Mouse (Mus musculus) hindbrain, embryonic 13.5 days (tissue): Measurements from ENCODE around the gene Cygb. TPM values are rescaled to one million over a fixed set of nuclear protein-coding genes. Genes with fewer than 3 reads are reported as not detected.

Experiments
- ATAC-seq: fragments of 200-750 bp; cut with Nextera tagmentation; 2 replicates; pipeline ENCODE4 v1.8.0; 2017; ENCODE audit warnings: moderate TSS enrichment; ENCODE audit not compliant: low FRiP score
- H3K27ac ChIP-seq: fragments of 300-500 bp; sonication (generic); 2 replicates; pipeline ENCODE4 v1.5.1; 2015; ENCODE audit warnings: inconsistent platforms, mild to moderate bottlenecking, moderate library complexity
- H3K27me3 ChIP-seq: fragments of 300-500 bp; sonication (generic); 2 replicates; pipeline ENCODE4 v1.6.1; 2015; ENCODE audit warnings: mild to moderate bottlenecking, inconsistent platforms
- H3K36me3 ChIP-seq: fragments of 300-500 bp; sonication (generic); 2 replicates; pipeline ENCODE4 v1.6.1; 2015; ENCODE audit warnings: mild to moderate bottlenecking, inconsistent platforms
- H3K4me1 ChIP-seq: fragments of 300-500 bp; sonication (generic); replicated peaks from 2 replicates; pipeline ENCODE4 v1.6.1; 2015; ENCODE audit warnings: inconsistent platforms
- H3K4me2 ChIP-seq: fragments of 300-500 bp; sonication (generic); 2 replicates; pipeline ENCODE4 v1.6.1; 2015; ENCODE audit warnings: inconsistent platforms, mild to moderate bottlenecking, moderate library complexity
- H3K4me3 ChIP-seq: fragments of 300-500 bp; sonication (generic); 2 replicates; pipeline ENCODE4 v1.5.1; 2015; ENCODE audit warnings: mild to moderate bottlenecking, inconsistent platforms
- H3K9ac ChIP-seq: fragments of 300-500 bp; sonication (generic); 2 replicates; pipeline ENCODE4 v1.6.1; 2015; ENCODE audit warnings: mild to moderate bottlenecking, inconsistent platforms
- H3K9me3 ChIP-seq: fragments of 300-500 bp; sonication (generic); 2 replicates; pipeline ENCODE4 v1.6.1; 2016; ENCODE audit warnings: inconsistent platforms
- WGBS: fragments of 180-500 bp; shearing (Covaris S2); methylation state at CpG from one replicate; pipeline ENCODE4 v1.1.7; 2015; 5-methylcytosine and 5-hydroxymethylcytosine counted together
- polyA plus RNA-seq: library from polyadenylated mRNA; unstranded; fragments of >200 nt; fragmentation: Nextera tagmentation; extraction: Ambion mirVana; gene quantifications from 2 replicates; pipeline ENCODE4 v1.2.1, GENCODE M21; 2015

Cygb gene
- polyA plus RNA-seq, 1 experiment from 2014 or later, result 18.1 TPM

DNA sequence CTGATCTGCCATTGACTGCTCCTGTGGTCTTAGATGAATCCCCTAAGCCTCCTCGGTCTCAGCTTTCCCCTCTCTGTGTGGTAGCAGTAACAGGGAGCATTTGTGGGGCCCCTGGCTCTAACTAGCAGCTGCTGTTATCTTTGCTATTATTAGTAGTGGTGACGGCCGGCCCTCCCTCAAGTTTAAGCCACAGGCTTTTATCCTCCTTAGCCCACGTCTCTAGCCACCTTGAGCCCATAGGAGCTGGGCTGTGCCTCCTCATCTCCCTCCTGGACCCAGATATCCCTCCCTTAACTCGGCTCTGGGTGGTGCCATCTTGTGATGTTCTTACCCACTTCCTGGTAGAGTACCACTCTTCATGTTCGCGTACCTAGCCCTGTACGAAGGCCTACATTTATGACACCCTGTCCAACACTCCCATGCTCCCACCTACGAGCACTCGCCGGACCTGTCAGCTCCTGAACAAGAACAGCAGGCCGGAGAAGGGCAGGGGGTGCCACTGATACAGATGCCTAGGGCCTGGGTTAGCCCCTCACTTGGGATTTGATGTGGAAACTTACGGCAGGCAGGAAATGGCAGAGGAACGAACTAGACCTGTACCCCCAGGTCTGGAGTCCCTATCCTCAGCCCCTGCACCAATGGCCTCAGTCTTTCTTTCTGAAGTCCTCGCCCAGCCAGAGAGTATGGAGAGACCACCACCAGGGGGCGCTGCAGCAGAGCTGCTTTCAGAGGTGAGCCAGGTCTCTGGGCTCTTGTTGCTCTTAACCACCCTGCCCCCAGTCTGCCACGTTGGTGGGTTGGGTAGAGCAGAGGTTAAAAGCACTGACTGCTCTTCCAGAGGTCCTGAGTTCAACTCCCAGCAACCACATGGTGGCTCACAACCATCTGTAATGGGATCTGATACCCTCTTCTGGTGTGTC, 28.8 kb downstream of the Cygb start:
- H3K9me3 ChIP-seq, result no peaks in the 10 kb centered on the region
- H3K27ac ChIP-seq, result no peak overlapping the region
- 77% methylated on average over 17 of the region's 17 CpGs for WGBS
- H3K27me3 ChIP-seq, result peaks cover 46% of the 10 kb centered on the region
- no peak overlapping the region for H3K4me2 ChIP-seq
- H3K4me1 ChIP-seq, result peaks cover 30% of the 10 kb centered on the region
- ATAC-seq, result no peak
- no peak overlapping the region for H3K9ac ChIP-seq
- H3K36me3 ChIP-seq, result no peaks in the 10 kb centered on the region
- H3K4me3 ChIP-seq, result no peak overlapping the region

- peak overlapping the region; percentile 48 for H3K4me3 ChIP-seq
- peak overlapping the region; percentile 65 for H3K9ac ChIP-seq
- peak overlapping the region; percentile 65 for H3K4me2 ChIP-seq
- H3K36me3 ChIP-seq, result no peaks in the 10 kb centered on the region
- peaks cover 46% of the 10 kb centered on the region for H3K27me3 ChIP-seq
- H3K27ac ChIP-seq, result no peak overlapping the region
- 17% methylated on average over 33 of the region's 42 CpGs for WGBS
- H3K9me3 ChIP-seq, result no peaks in the 10 kb centered on the region
- no peak for ATAC-seq
- H3K4me1 ChIP-seq, result peaks cover 41% of the 10 kb centered on the region
Observed at GRCm38 (mm10) chr11:116624131-116624832, 29.8 kb downstream of the Cygb start.

- H3K27me3 ChIP-seq, result peaks cover 46% of the 10 kb centered on the region
- H3K9ac ChIP-seq, result peak overlapping the region; percentile 65
- H3K27ac ChIP-seq, result no peak overlapping the region
- H3K36me3 ChIP-seq, result no peaks in the 10 kb centered on the region
- no peak for ATAC-seq
- H3K4me3 ChIP-seq, result peak overlapping the region; percentile 48
- H3K9me3 ChIP-seq, result no peaks in the 10 kb centered on the region
- peak overlapping the region; percentile 65 for H3K4me2 ChIP-seq
- H3K4me1 ChIP-seq, result peaks cover 46% of the 10 kb centered on the region
- 8% methylated on average over 40 of the region's 40 CpGs for WGBS
Observed at GRCm38 (mm10) chr11:116623281-116624124, 30.6 kb downstream of the Cygb start.

DNA sequence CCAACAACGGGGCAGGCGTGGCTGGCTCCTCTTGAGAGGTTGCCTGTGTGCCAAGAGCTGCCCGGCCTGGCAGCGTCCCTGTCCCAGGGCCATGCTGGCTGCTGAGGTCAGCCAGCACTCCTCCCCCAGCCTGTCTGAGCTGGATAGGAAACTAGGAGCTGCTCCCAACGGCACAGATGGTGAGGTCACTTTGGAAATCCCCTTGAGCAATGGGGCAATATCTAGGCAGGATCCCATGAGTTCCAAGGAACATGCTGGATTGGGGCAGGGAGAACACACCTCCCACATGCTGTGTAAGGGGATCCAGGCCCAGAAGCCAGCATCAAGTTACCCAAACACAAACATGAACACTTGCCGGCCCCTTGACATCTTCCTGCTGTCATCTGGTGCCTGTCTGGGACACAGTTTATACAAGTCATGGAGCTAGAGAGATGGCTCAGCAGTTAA, 32.8 kb downstream of the Cygb start:
- H3K4me1 ChIP-seq, result peaks cover 46% of the 10 kb centered on the region
- 0 out of 2 replicates have a peak overlapping the region, but pooled peaks have one; percentile 19 for H3K9ac ChIP-seq
- H3K4me3 ChIP-seq, result no peak overlapping the region
- H3K9me3 ChIP-seq, result no peaks in the 10 kb centered on the region
- no peak overlapping the region for H3K4me2 ChIP-seq
- no peak for ATAC-seq
- peaks cover 49% of the 10 kb centered on the region for H3K27me3 ChIP-seq
- H3K27ac ChIP-seq, result no peak overlapping the region
- H3K36me3 ChIP-seq, result no peaks in the 10 kb centered on the region
- 54% methylated on average over 6 of the region's 6 CpGs for WGBS

GRCm38 (mm10) chr11:116620559-116621253, 33.4 kb downstream of the Cygb start:
- H3K9me3 ChIP-seq, result no peaks in the 10 kb centered on the region
- 84% methylated on average over 10 of the region's 10 CpGs for WGBS
- no peaks in the 10 kb centered on the region for H3K36me3 ChIP-seq
- H3K4me3 ChIP-seq, result no peak overlapping the region
- 0 out of 2 replicates have a peak overlapping the region, but pooled peaks have one; percentile 1 for H3K4me2 ChIP-seq
- peak overlapping the region; percentile 46; the same call in 1 of the 2 replicates for H3K9ac ChIP-seq
- H3K27ac ChIP-seq, result no peak overlapping the region
- H3K27me3 ChIP-seq, result peaks cover 49% of the 10 kb centered on the region
- peaks cover 49% of the 10 kb centered on the region for H3K4me1 ChIP-seq
- no peak for ATAC-seq

GRCm38 (mm10) chr11:116620073-116620472, 34.0 kb downstream of the Cygb start:
- Histone ChIP-seq H3K27me3 (peaks cover 44% of the 10 kb centered on the region), H3K4me2 (no peak overlapping the region), H3K4me3 (no peak overlapping the region), H3K36me3 (no peaks in the 10 kb centered on the region), H3K9me3 (no peaks in the 10 kb centered on the region), H3K27ac (no peak overlapping the region; the same call in 1 of the 2 replicates), H3K4me1 (peaks cover 52% of the 10 kb centered on the region), H3K9ac (peak overlapping the region; percentile 46; the same call in 1 of the 2 replicates)
- 43% methylated on average over 9 of the region's 9 CpGs for WGBS
- ATAC-seq, result no peak

GRCm38 (mm10) chr11:116619561-116619960, 34.6 kb downstream of the Cygb start:
- WGBS, result 56% methylated on average over 8 of the region's 8 CpGs
- Histone ChIP-seq H3K27ac (no peak overlapping the region; the same call in 1 of the 2 replicates), H3K9ac (no peak overlapping the region), H3K27me3 (peaks cover 39% of the 10 kb centered on the region), H3K9me3 (no peaks in the 10 kb centered on the region), H3K4me1 (peaks cover 50% of the 10 kb centered on the region), H3K4me3 (no peak overlapping the region), H3K36me3 (no peaks in the 10 kb centered on the region), H3K4me2 (no peak overlapping the region)
- ATAC-seq, result no peak

DNA sequence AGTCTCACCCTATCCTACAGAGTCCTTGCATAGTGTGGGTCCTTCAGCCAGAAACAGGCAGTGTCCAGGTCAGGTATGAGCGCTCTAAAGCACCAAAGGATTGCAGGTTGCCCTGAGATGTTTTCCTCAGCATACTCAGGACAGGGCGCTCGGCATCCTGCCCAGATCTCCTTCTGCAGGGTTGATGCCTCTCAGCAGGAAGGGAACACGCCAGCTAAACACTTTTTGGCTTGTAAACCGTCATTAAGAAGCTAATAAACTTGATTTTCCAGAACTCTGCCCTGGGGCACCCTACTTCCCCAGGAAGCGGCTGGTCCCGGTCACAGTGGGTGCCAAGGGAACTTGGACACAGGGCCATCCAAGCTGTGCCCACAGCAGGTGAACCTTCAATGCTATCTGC, 35.0 kb downstream of the Cygb start:
- H3K9me3 ChIP-seq, result no peaks in the 10 kb centered on the region
- H3K4me3 ChIP-seq, result no peak overlapping the region
- H3K4me1 ChIP-seq, result peaks cover 46% of the 10 kb centered on the region
- no peak overlapping the region for H3K4me2 ChIP-seq
- 85% methylated on average over 7 of the region's 7 CpGs for WGBS
- no peaks in the 10 kb centered on the region for H3K36me3 ChIP-seq
- H3K27me3 ChIP-seq, result peaks cover 35% of the 10 kb centered on the region
- ATAC-seq, result no peak
- no peak overlapping the region for H3K9ac ChIP-seq
- H3K27ac ChIP-seq, result no peak overlapping the region; the same call in 1 of the 2 replicates

DNA sequence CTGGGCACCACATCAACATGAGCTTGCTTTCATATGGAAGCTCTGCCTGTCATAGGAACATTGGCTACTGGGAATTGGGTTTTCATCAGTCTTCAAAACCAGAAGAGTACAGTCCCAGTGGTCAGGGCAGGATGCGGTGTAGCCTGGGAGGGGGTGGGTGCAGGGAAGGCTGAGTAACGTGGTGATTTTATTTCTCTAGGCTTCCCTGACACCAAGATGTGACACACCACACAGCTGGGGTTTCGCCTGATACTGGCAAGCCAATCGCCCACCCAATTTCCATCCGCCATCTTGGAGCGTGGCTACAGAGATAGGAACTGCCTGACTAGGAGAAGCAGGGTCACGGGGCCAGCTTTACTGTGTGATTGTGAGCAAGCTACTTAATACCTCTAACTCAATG, 35.4 kb downstream of the Cygb start:
- WGBS, result 85% methylated on average over 7 of the region's 7 CpGs
- Histone ChIP-seq H3K4me2 (no peak overlapping the region), H3K4me3 (no peak overlapping the region), H3K9ac (no peak overlapping the region), H3K36me3 (no peaks in the 10 kb centered on the region), H3K27me3 (peaks cover 30% of the 10 kb centered on the region), H3K27ac (no peak overlapping the region), H3K4me1 (peaks cover 41% of the 10 kb centered on the region), H3K9me3 (no peaks in the 10 kb centered on the region)
- ATAC-seq, result no peak

GRCm38 (mm10) chr11:116617641-116618040, 36.5 kb downstream of the Cygb start:
- ATAC-seq, result no peak
- H3K9ac ChIP-seq, result no peak overlapping the region
- no peaks in the 10 kb centered on the region for H3K36me3 ChIP-seq
- H3K9me3 ChIP-seq, result no peaks in the 10 kb centered on the region
- no peak overlapping the region for H3K4me2 ChIP-seq
- WGBS, result 86% methylated on average over 7 of the region's 7 CpGs
- H3K4me3 ChIP-seq, result no peak overlapping the region
- peaks cover 37% of the 10 kb centered on the region for H3K4me1 ChIP-seq
- H3K27ac ChIP-seq, result no peak overlapping the region
- peaks cover 20% of the 10 kb centered on the region for H3K27me3 ChIP-seq

DNA sequence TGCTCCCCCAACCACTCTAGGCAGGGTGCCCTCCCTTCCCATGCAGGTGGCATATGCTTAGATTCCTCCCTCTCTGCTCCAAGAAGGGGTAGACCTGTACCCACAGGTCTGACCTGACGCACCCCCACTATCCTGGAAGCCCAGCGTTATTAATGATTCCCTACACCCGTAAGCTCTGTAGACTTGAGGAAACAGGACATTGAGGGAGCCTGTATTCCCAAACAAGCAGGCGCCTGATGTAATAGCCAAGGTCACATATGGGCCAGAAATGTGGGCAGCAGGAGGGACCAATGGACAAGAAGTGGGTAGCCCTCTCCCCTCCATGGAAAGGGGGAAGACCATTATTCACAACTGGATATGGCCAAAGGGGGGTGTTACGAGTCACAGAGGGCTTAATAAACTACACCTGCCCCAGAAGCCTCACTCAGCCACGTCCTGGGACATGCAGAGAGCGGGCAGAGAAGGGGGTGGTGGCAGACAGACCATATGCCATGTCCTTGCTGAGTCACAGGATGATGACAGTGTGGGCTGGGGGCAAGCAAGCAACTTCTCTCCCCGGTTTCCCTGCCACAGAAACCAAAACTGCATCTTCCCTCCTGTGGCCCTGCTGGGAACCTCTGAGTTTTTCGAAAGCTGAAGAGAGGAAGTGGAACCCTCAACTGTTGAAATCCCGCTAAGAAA, 37.5 kb downstream of the Cygb start:
- WGBS, result 77% methylated on average over 10 of the region's 10 CpGs
- no peaks in the 10 kb centered on the region for H3K9me3 ChIP-seq

More for the DNA sequence above, 37.5 kb downstream of the Cygb start:
- no peak for ATAC-seq
- Histone ChIP-seq H3K36me3 (no peaks in the 10 kb centered on the region), H3K4me1 (peaks cover 33% of the 10 kb centered on the region), H3K27ac (no peak overlapping the region), H3K9ac (no peak overlapping the region), H3K27me3 (0 out of 2 replicates have a peak, but pooled peaks cover 11% of the 10 kb centered on the region), H3K4me2 (no peak overlapping the region), H3K4me3 (no peak overlapping the region)
